Mouse (Mus musculus) ES-E14 (cell line): ENCODE results near the gene Sulf2.

Experiments used
- CHD2 ChIP-seq: IDR thresholded peaks from 2 replicates; pipeline ENCODE4 v1.6.1; 2014; ENCODE audit warnings: mild to moderate bottlenecking, low read depth, low read length, inconsistent platforms
- HCFC1 ChIP-seq: IDR thresholded peaks from 2 replicates; pipeline ENCODE4 v1.6.1; 2012; ENCODE audit warnings: low read length, inconsistent platforms, borderline replicate concordance; ENCODE audit not compliant: insufficient read depth
- MAFK ChIP-seq: IDR thresholded peaks from 2 replicates; pipeline ENCODE4 v1.6.1; 2014; ENCODE audit warnings: mild to moderate bottlenecking, low read depth, low read length, inconsistent platforms; ENCODE audit not compliant: insufficient read depth
- ZC3H11A ChIP-seq: IDR thresholded peaks from 2 replicates; pipeline ENCODE4 v1.6.1; 2012; ENCODE audit warnings: low read depth, mild to moderate bottlenecking, inconsistent platforms, low read length, borderline replicate concordance
- ZNF384 ChIP-seq: IDR thresholded peaks from 2 replicates; pipeline ENCODE4 v1.6.1; 2012; ENCODE audit warnings: low read depth, low read length, inconsistent platforms

DNA sequence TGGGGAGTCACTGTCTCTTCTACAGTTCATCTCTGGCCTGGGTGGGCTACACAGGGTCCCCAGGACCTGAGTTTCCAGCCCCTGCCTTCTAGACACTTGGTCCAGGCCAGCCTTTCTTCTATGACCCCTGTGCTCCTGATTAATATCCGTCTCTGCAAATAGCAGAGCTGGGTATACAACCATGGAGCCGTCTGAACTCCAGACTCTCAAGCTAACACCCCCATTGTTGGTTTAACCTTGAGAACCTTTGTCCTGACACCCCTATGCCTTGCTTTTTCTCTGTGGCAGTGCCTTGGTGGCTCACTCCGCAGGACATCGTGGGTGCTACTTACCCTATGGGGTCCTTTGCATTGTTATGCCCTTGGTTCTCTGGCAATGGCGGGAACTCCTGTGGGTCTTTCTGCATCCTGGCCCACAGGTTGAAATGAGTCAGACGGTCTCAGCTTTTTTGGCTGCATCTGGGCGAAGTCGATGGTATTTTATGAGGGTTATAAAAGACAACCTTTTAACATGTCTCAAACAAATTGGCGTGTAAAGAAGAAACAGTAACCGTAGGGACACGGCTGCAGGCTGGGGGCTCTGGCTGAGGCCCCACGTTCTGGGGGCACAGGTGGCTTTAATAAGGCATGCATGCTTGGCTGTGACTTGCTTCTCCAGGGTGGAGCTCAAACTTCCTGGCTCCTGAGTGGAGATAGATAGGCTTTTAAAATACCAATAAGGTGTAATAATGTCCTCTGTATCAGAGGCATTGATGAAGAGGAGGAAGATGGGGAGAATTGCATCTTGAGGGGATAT is 2.5 kb upstream of the Sulf2 start:
- TF ChIP-seq CHD2 (no peak), ZC3H11A (no peak), MAFK (no peak), HCFC1 (no peak), ZNF384 (no peak)
